ENCODE assay signal across 14 mouse cellular contexts in genomic region chr13:73742944-73743343, GRCm38 (mm10). TPM values are rescaled to one million over a fixed set of nuclear protein-coding genes. Genes with fewer than 3 reads are reported as not detected.
A peak's percentile ranks its signal among the peaks of the same experiment; 100 is the strongest.
DNase-seq lines count a peak whose midpoint lies in the region; ATAC-seq lines count a peak whose summit lies in the region.
"Had no signal": no experiment of that assay in that cellular context is flagged by ENCODE, and none has a peak within 500 bp of the region (broad histone marks: within the 10 kb centered on the region; RNA-seq: fewer than 3 reads in every experiment).

No protein-coding gene starts in this region.

- H3K36me3 ChIP-seq in embryonic facial prominence, embryonic 11.5 days (replicated peaks; ENCODE audit: control insufficient read depth, insufficient read depth, low read depth, low read length) = no peaks in the 10 kb centered on the region
- H3K36me3 ChIP-seq in embryonic facial prominence, embryonic 10.5 days (replicated peaks) = no peaks in the 10 kb centered on the region
- no peaks in the 10 kb centered on the region for H3K36me3 ChIP-seq in embryonic facial prominence, embryonic 12.5 days
- no peaks in the 10 kb centered on the region for H3K36me3 ChIP-seq in hindbrain, embryonic 16.5 days (ENCODE audit: control insufficient read depth, insufficient read depth, low read length)
- H3K36me3 ChIP-seq: limb, embryonic 15.5 days had no signal

- H3K4me1 ChIP-seq in embryonic facial prominence, embryonic 11.5 days (ENCODE audit: control insufficient read depth, insufficient read depth, low read length) = no peaks in the 10 kb centered on the region
- peaks cover 10% of the 10 kb centered on the region for H3K4me1 ChIP-seq in embryonic facial prominence, embryonic 10.5 days
- peaks cover 3% of the 10 kb centered on the region; the same call in 1 of the 2 replicates for H3K4me1 ChIP-seq in embryonic facial prominence, embryonic 12.5 days
- no peaks in the 10 kb centered on the region for H3K4me1 ChIP-seq in hindbrain, embryonic 16.5 days (ENCODE audit: control insufficient read depth, insufficient read depth, low read depth, low read length)
- H3K4me1 ChIP-seq: limb, embryonic 15.5 days had no signal

- ATAC-seq in embryonic facial prominence, embryonic 11.5 days (replicated peaks; ENCODE audit: insufficient number of reproducible peaks, low FRiP score, low TSS enrichment, low read depth) = peak; percentile 66
- peak; percentile 62; the same call in 1 of the 2 replicates for ATAC-seq in embryonic facial prominence, embryonic 12.5 days (ENCODE audit: insufficient number of reproducible peaks, insufficient read depth, low FRiP score, low TSS enrichment)
- ATAC-seq in hindbrain, embryonic 16.5 days = peak; percentile 53; the same call in 1 of the 2 replicates
- no peak for ATAC-seq in erythroid progenitor cell, adult 5-6 weeks (replicated peaks; ENCODE audit: low FRiP score, poor library complexity, severe bottlenecking)
- ATAC-seq: activated CD4-positive, CD25-positive, alpha-beta regulatory T cell, adult 4 months; intestine, postnatal 0 days had no signal

- no peak overlapping the region for H3K9ac ChIP-seq in embryonic facial prominence, embryonic 11.5 days (replicated peaks; ENCODE audit: low read length)
- no peak overlapping the region for H3K9ac ChIP-seq in embryonic facial prominence, embryonic 12.5 days
- H3K9ac ChIP-seq in hindbrain, embryonic 16.5 days (ENCODE audit: low read depth, low read length) = no peak overlapping the region
- H3K9ac ChIP-seq: limb, embryonic 15.5 days had no signal

- H3K27me3 ChIP-seq in embryonic facial prominence, embryonic 11.5 days (ENCODE audit: control insufficient read depth, insufficient read depth, low read length) = no peaks in the 10 kb centered on the region
- 0 out of 2 replicates have a peak, but pooled peaks cover 4% of the 10 kb centered on the region for H3K27me3 ChIP-seq in embryonic facial prominence, embryonic 10.5 days (replicated peaks; ENCODE audit: low read depth, poor library complexity, severe bottlenecking)
- H3K27me3 ChIP-seq in embryonic facial prominence, embryonic 12.5 days = no peaks in the 10 kb centered on the region
- H3K27me3 ChIP-seq in hindbrain, embryonic 16.5 days (replicated peaks; ENCODE audit: control insufficient read depth, insufficient read depth, low read length) = no peaks in the 10 kb centered on the region
- H3K27me3 ChIP-seq: limb, embryonic 15.5 days had no signal

- no peak overlapping the region for H3K27ac ChIP-seq in embryonic facial prominence, embryonic 11.5 days (replicated peaks; ENCODE audit: low read depth, low read length)
- H3K27ac ChIP-seq in embryonic facial prominence, embryonic 10.5 days (replicated peaks) = no peak overlapping the region
- H3K27ac ChIP-seq in embryonic facial prominence, embryonic 12.5 days = no peak overlapping the region
- no peak overlapping the region for H3K27ac ChIP-seq in hindbrain, embryonic 16.5 days (ENCODE audit: low read depth, low read length)
- H3K27ac ChIP-seq: layer of hippocampus, adult 2 months; limb, embryonic 15.5 days; macrophage had no signal

- no peak overlapping the region for H3K4me2 ChIP-seq in embryonic facial prominence, embryonic 11.5 days (ENCODE audit: low read depth, low read length)
- no peak overlapping the region for H3K4me2 ChIP-seq in embryonic facial prominence, embryonic 12.5 days (replicated peaks)
- no peak overlapping the region for H3K4me2 ChIP-seq in hindbrain, embryonic 16.5 days (ENCODE audit: low read length)
- H3K4me2 ChIP-seq: limb, embryonic 15.5 days had no signal

- DNase-seq in embryonic facial prominence, embryonic 11.5 days (ENCODE audit: low spot score) = no peak
- no peak for DNase-seq in embryonic facial prominence, embryonic 10.5 days (ENCODE audit: low spot score)
- peak; percentile 31 for DNase-seq in retina, postnatal 1 day
- no peak for DNase-seq in right cerebral cortex, adult 2 months (ENCODE audit: low spot score in 2 of 2)
- DNase-seq in cerebellum, adult 11 months = no peak

- H3K9me3 ChIP-seq in embryonic facial prominence, embryonic 11.5 days (replicated peaks; ENCODE audit: control insufficient read depth, low read length) = no peaks in the 10 kb centered on the region
- no peaks in the 10 kb centered on the region for H3K9me3 ChIP-seq in embryonic facial prominence, embryonic 10.5 days
- H3K9me3 ChIP-seq in embryonic facial prominence, embryonic 12.5 days = no peaks in the 10 kb centered on the region
- no peaks in the 10 kb centered on the region for H3K9me3 ChIP-seq in hindbrain, embryonic 16.5 days (ENCODE audit: control insufficient read depth, low read length)
- H3K9me3 ChIP-seq: limb, embryonic 15.5 days had no signal

- 54% methylated on average over 4 of the region's 4 CpGs for WGBS in embryonic facial prominence, embryonic 11.5 days
- WGBS in embryonic facial prominence, embryonic 10.5 days = 53% methylated on average over 4 of the region's 4 CpGs
- 51% methylated on average over 4 of the region's 4 CpGs for WGBS in embryonic facial prominence, embryonic 12.5 days
- 36% methylated on average over 4 of the region's 4 CpGs for WGBS in hindbrain, embryonic 16.5 days

- no peak overlapping the region for H3K4me3 ChIP-seq in embryonic facial prominence, embryonic 11.5 days (ENCODE audit: low read depth, low read length)
- H3K4me3 ChIP-seq in embryonic facial prominence, embryonic 10.5 days = no peak overlapping the region
- H3K4me3 ChIP-seq in embryonic facial prominence, embryonic 12.5 days = no peak overlapping the region
- no peak overlapping the region for H3K4me3 ChIP-seq in hindbrain, embryonic 16.5 days (ENCODE audit: low read length)
- H3K4me3 ChIP-seq: layer of hippocampus, adult 2 months; limb, embryonic 15.5 days had no signal

RNA-seq across cellular contexts. Expression of gene Slc12a7, which starts 10.1 kb away (rescaled TPM):
- 39.6 TPM in 2 replicates for polyA plus RNA-seq in embryonic facial prominence, embryonic 11.5 days (2014; fragmentation: Nextera tagmentation; extraction: Ambion mirVana)
- polyA plus RNA-seq in embryonic facial prominence, embryonic 10.5 days (2016; fragmentation: Nextera tagmentation; extraction: Ambion mirVana) = 53.5 and 55.8 TPM in 2 replicates
- 40.1 and 40.6 TPM in 2 replicates for polyA plus RNA-seq in embryonic facial prominence, embryonic 12.5 days (2016; fragmentation: Nextera tagmentation; extraction: Ambion mirVana)
- polyA plus RNA-seq in hindbrain, embryonic 16.5 days (2015; fragmentation: Nextera tagmentation; extraction: Ambion mirVana) = 7.7 and 10.2 TPM in 2 replicates
- 1.7 and 4.3 TPM in 2 replicates for total RNA-seq in erythroid progenitor cell, adult 5-6 weeks (2015; ENCODE audit: low replicate concordance)
- total RNA-seq in erythroid progenitor cell, adult 5-6 weeks (2017; ENCODE audit: low replicate concordance) = 1.1 and 1.5 TPM in 2 replicates

RNA-seq across cellular contexts. Expression of gene Slc6a19, which starts 38.3 kb away (rescaled TPM):
- polyA plus RNA-seq in embryonic facial prominence, embryonic 11.5 days (2014; fragmentation: Nextera tagmentation; extraction: Ambion mirVana) = 0.08 and 0.32 TPM in 2 replicates
- polyA plus RNA-seq in embryonic facial prominence, embryonic 10.5 days (2016; fragmentation: Nextera tagmentation; extraction: Ambion mirVana) = 0.08 and 0.34 TPM in 2 replicates
- 0.06 TPM in 1 of 2 replicates, not detected in the other for polyA plus RNA-seq in embryonic facial prominence, embryonic 12.5 days (2016; fragmentation: Nextera tagmentation; extraction: Ambion mirVana)
- polyA plus RNA-seq in hindbrain, embryonic 16.5 days (2015; fragmentation: Nextera tagmentation; extraction: Ambion mirVana) = 0.21 and 0.50 TPM in 2 replicates
- not detected in 2 replicates for total RNA-seq in erythroid progenitor cell, adult 5-6 weeks (2015; ENCODE audit: low replicate concordance)
- not detected in 2 replicates for total RNA-seq in erythroid progenitor cell, adult 5-6 weeks (2017; ENCODE audit: low replicate concordance)
- total RNA-seq: layer of hippocampus, adult 2 months had no signal
- polyA plus RNA-seq: heart, embryonic 14.5 days had no signal
